Mouse (Mus musculus) lung, postnatal 0 days (tissue): ENCODE results near the gene St3gal4.

Experiments used
- CTCF ChIP-seq: IDR thresholded peaks from 2 replicates; pipeline ENCODE4 v1.5.1; 2016; ENCODE audit warnings: antibody characterized with exemption, mild to moderate bottlenecking
- EP300 ChIP-seq: IDR thresholded peaks from 2 replicates; pipeline ENCODE4 v1.6.1; 2016; ENCODE audit warnings: antibody characterized with exemption, mild to moderate bottlenecking, control low read depth

GRCm38 (mm10) chr9:35108916-35109315 is 10.2 kb downstream of the St3gal4 start:
- TF ChIP-seq CTCF (no peak), EP300 (peak; percentile 62)
